Mouse (Mus musculus): Measurements from ENCODE around the gene Bahcc1.

The Bahcc1 gene

DNA sequence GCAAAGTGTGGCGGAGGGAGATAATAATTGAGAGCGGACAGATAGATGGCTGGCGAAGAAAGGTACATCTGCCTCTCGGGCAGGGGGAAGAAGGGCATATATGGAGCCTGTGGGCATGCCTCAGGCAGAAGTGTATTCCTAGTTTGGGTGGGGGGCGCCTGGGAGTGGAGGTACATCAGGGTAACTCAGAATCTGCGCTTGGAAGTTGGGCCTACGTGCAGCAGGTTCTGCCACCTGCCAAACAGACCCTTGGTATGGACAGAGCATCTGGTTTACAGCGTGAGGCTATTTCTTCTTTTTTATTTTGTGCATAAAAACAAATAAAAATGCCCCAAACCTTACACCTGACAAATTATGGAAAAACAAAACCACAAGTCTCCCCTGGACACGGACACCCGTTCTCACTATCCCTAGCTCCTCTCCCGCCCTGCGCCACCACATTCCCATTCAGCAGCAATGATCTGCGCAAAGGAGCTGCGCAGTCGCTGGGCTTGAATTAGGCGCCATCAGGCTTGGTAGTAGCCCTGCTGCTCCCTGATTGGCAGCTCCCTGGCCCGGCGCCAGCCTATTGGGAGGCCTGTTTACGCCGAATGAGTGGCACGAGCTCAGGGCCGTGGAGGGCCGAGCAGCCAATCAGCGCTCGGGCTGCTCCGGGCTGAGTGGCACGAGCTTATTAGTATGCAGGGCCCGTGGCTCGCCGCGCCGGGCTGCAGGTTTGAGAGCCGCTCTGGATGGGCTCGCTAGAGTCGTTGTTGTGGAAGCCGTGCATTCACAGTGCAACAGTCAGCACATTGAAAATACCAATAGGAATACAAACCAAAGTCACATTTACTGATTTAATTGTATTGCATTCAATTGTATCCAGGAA, at the start of gene Bahcc1:
TSS of gene Bahcc1 (plus strand) at position 718 of the 868 bp plus-strand sequence.
- peak; percentile 98 for DNase-seq (ENCODE audit: extremely low read depth, low read depth)

- DNase-seq (ENCODE audit: extremely low read depth, low read depth), result no peak
These were observed 49.6 kb upstream of the Bahcc1 start for GRCm38 (mm10) chr11:120183180-120183579.

GRCm38 (mm10) chr11:120183708-120184107, 49.0 kb upstream of the Bahcc1 start:
- DNase-seq (ENCODE audit: extremely low read depth, low read depth), result no peak

DNA sequence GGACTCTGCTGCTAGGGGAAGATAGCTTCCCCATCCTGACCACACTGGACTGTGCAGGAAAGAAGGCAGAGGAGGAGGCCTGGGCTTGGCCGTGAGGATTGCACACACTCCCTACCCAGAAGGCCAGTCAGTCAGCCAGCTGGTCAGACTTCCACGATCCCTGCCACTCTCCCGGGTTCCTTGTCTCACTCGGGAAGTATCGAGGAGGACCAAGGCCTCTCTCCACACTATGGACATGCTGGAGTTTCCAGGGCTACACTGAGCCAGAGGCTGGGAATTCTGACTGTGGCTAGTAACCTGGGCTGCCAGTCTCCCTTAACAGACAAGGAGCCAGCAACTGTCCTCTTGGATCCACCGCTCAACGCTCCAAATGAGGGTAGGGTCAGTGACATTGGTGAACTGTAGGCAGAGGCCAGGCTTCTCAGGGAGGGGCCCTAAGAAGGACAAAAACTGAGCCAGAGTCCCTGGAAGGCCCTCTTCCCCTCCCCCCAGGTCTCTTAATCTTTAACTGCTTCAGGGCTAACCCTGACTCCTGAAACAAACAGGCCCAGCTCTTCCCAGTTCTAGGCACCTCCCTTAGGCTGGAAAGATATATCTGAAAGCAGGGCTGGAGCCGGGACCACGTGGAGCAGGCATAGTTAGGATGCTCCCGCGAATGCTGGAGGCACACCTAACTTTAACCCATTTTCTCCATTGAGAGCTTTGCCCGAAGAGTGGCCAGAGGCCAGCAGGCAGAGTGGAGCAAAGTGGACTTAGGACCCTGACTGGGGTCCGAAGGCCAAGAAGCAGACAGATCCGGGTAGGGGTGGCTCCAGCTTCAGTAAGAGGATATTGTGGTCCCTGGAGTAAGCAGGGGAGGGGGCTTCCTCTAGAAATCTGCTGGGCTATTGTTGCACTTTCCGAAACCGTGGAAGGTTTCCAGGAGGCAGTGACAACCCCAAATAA, 48.1 kb upstream of the Bahcc1 start:
- DNase-seq (ENCODE audit: extremely low read depth, low read depth), result no peak

DNA sequence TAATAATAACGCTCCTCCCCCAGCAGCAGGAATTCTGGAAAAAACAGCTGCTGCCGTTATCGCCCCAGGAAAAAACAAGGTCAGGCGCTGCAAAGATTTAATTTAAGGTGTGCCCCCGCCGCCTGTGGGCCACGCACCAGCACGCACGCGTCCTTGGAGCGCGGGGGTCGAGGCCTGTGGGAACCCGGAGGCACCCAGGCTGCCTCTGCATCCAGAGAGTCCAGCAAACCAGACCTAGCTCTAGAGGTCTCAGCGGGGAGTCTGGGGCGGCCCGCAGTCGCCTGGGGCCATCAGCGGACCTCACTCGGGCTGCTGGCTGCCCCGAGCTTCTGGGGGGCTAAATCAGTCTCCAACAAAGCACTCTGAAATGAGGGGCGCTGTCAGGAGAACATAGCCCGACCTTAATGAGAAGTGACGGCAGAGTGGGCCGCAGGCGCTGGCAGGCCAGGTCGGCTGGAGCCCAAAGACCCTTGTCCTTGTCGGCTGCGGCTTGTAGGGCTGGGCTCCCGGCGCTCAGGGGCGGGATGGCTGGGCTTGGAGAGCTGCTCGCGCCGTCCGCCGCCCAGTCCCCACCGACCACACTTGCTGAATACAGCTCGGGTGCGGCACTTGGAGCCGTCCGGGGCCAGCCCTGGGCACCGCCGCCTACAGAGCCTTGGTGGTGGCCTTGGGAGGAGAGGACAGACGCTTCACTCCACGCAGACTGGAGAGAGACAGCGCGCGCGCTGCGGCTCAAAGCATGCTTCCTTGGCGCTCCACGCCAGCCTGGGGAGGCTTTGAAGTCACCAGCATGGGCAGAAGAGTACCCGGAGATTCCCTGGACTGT, 47.2 kb upstream of the Bahcc1 start:
- no peak for DNase-seq (ENCODE audit: extremely low read depth, low read depth)

DNA sequence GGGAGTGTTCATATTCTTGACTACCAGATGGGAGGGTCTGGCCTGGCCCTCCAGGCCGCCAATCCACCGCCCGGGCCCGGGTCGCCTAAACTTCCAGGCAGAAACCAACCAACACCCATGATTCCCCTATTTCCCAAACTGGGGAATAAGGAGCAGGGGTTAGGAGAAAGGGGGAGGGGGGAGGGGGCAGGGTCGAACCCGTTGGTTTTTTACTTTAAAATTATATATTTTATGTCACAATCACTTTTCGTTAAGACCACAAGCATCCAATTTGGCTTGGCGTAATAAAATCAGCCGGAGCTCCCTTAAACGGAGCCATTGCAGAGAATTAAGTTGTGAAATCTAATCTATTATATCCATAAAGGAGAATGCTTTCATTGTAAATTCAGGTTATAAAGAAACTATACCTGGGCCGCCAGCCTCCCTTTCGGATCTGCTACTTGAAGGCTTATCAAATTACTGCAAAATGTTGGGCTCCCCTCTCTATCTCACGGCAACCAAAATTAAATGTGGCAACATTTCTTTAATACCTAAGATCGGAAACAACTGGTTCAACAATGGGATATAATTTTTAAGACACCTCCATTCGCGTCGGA, 46.5 kb upstream of the Bahcc1 start:
- DNase-seq (ENCODE audit: extremely low read depth, low read depth), result no peak

DNA sequence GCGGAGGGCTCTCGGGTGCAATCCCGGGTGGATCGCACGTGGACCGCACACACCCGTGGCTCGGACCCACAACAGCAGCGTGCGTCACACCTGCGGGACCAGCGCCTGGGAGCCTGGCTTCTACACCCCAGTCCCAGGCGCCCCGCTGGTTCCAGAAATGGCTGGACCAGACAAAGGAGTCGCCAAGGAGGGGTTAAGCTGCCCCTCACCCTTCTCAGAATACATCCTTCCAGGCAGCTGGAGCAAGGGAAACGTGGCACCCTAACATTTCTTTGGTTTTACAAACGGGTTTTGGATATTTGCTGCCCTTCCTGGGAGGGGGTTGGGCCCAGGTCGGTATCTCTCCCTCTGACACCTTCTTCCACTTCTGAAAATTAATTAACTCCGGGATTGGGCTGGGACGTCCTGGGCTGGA, 45.9 kb upstream of the Bahcc1 start:
- DNase-seq (ENCODE audit: extremely low read depth, low read depth), result no peak

- no peak for DNase-seq (ENCODE audit: extremely low read depth, low read depth)
These were observed 45.3 kb upstream of the Bahcc1 start for GRCm38 (mm10) chr11:120187236-120188101.

DNA sequence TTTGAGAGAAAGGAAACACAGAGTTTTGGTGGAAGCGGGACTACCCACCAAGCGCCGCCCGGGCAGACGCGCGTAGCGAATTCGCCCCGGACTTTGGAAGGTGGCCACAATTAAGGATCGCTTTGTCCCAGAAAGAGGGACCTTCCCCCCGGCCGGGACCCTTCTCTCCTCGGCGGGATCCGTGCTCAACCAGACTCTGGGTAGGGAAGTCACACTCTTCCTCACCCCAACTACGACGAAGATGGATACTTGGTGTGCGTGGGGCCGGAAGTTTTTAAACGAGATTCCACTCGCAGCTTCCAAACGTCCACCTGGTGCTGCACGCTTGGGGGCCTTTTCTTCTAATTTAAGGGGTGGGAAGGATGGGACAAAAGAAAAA, 44.7 kb upstream of the Bahcc1 start:
- no peak for DNase-seq (ENCODE audit: extremely low read depth, low read depth)

- DNase-seq (ENCODE audit: extremely low read depth, low read depth), result no peak
These were observed 44.0 kb upstream of the Bahcc1 start for GRCm38 (mm10) chr11:120188481-120189441.

DNA sequence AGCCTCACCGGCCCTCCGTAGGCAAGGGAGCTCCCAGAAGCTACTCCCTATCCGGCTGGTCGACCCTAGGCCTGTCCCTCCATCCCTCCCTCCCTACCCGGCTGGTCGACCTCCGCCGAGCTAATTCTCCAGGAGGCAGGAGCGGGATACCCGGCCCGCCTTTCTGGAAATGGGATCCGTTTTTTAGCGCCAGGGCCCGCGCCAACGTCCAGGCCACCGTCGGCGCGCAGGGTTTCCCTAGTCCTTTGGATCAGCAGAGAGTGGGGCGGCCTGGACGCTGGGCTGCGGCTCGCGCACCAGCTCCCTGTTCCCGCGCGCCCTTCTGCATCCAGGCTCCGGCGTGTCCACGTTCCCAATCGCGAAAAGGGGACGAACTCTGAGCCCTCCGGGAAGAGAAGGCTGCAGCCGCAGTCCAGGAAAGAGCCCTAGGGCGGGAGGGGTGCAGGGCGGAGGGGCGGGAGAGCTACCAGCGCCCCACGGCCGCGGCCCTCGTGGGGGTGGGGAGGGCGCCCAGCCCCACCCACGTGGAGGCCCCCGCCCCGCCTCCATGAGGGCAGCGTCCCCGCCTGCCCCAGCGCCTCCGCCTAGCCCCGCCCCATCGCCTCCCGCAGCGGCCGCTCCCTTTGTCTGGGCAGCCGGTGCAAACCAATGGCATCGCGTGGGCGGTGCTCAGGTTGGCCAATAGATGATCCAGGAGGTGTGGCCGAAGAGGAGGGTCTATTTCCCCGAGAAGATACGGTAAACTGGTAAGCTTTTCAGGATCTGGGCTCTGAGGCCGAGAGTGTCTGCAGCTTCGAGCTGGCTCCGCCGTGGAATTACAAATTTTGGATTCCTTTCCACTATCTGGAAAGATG, 43.1 kb upstream of the Bahcc1 start:
- DNase-seq (ENCODE audit: extremely low read depth, low read depth), result no peak

DNA sequence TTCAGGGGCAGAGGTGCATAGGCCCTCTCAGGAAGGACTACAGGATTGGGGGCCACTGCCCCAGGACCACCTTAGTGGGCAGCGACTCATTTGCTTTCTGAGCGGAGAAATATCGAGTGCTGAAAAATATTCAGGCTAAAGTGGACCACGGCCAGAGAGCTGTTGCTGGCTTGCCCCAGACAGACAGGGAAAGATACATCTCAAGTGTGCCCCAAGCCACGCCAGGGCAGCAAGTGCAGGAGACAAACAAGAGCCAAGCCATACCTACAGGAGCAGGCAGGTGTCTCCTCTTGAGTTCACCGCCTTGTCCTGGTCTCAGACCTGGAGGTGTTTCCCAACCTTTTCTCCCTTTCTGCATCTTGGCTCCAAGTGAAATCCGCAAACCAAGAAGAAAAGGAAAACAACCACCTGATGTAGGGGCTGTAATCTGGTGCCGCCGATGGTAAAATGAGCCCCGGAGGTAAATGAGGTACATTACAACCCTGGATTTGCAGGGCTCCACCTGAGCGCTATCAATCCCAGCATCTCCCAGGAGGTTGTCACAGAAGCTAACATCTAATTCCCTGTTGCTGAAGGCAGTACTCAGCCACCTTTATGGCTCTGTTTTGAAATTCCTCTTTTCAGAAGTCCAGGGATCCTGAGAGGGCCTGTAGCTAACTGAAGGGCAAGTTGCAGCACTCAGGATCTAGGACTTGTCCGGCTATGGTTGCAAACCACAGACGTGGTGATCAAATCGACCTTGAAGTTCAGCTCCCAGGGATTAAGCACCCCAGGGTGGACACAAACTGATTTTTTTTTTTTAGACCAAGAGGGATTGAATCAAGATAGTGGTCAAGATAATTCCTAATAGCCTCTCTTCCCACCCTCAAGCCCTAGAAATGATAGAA, 42.0 kb upstream of the Bahcc1 start:
- no peak for DNase-seq (ENCODE audit: extremely low read depth, low read depth)

GRCm38 (mm10) chr11:120198831-120199230, 33.9 kb upstream of the Bahcc1 start:
- no peak for DNase-seq (ENCODE audit: extremely low read depth, low read depth)

DNA sequence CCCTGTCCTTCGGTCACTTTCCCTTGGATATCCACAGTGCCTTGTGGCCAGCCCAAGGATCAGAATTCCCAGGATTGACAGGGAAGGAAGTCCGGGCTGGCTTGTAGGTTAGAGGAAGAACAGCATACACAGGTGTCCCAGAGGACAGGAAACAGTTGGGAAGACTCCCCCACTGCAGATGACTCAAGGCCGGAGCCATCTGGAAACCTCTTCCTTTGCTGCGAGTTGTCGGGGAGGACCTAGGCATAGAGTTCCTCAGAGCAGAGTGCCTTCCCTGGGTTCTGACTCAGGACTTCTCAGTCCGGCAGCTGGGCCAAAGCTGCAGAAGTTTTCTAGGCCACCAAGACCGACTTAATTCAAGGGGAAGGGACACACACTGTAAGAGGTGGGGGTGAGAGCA, 33.0 kb upstream of the Bahcc1 start:
- no peak for DNase-seq (ENCODE audit: extremely low read depth, low read depth)

GRCm38 (mm10) chr11:120200621-120201020, 32.1 kb upstream of the Bahcc1 start:
- no peak for DNase-seq (ENCODE audit: extremely low read depth, low read depth)

- DNase-seq (ENCODE audit: extremely low read depth, low read depth), result no peak
These were observed 28.5 kb upstream of the Bahcc1 start for GRCm38 (mm10) chr11:120204200-120204599.

All from MEL-GATA-1-ER (cell line).